Mouse (Mus musculus) midbrain, embryonic 16.5 days (tissue): ENCODE measurements around the gene Cdyl2. TPM values are rescaled to one million over a fixed set of nuclear protein-coding genes. Genes with fewer than 3 reads are reported as not detected.

Experiments
- ATAC-seq: fragments of 200-750 bp; cut with Nextera tagmentation; 2 replicates; pipeline ENCODE4 v1.8.0; 2017; ENCODE audit warnings: moderate TSS enrichment
- H3K27ac ChIP-seq: fragments of 300-500 bp; sonication (generic); 2 replicates; pipeline ENCODE4 v1.5.1; 2014; ENCODE audit warnings: mild to moderate bottlenecking, low read length, mixed read lengths
- H3K27me3 ChIP-seq: fragments of 300-500 bp; sonication (generic); 2 replicates; pipeline ENCODE4 v1.6.1; 2014; ENCODE audit warnings: low read depth, low read length, mixed read lengths; ENCODE audit not compliant: control insufficient read depth, insufficient read depth
- H3K36me3 ChIP-seq: fragments of 300-500 bp; sonication (generic); 2 replicates; pipeline ENCODE4 v1.6.1; 2014; ENCODE audit warnings: mild to moderate bottlenecking, low read length, moderate library complexity, mixed read lengths; ENCODE audit not compliant: control insufficient read depth, insufficient read depth
- H3K4me1 ChIP-seq: fragments of 300-500 bp; sonication (generic); 2 replicates; pipeline ENCODE4 v1.6.1; 2014; ENCODE audit warnings: mild to moderate bottlenecking, low read length, mixed read lengths; ENCODE audit not compliant: control insufficient read depth, insufficient read depth
- H3K4me2 ChIP-seq: fragments of 300-500 bp; sonication (generic); 2 replicates; pipeline ENCODE4 v1.6.1; 2014; ENCODE audit warnings: mild to moderate bottlenecking, low read length, mixed read lengths
- H3K4me3 ChIP-seq: fragments of 300-500 bp; sonication (generic); 2 replicates; pipeline ENCODE4 v1.5.1; 2014; ENCODE audit warnings: low read depth, mild to moderate bottlenecking, low read length, moderate library complexity, mixed read lengths
- H3K9ac ChIP-seq: fragments of 300-500 bp; sonication (generic); 2 replicates; pipeline ENCODE4 v1.6.1; 2014; ENCODE audit warnings: low read depth, low read length, mixed read lengths
- H3K9me3 ChIP-seq: fragments of 300-500 bp; sonication (generic); replicated peaks from 2 replicates; pipeline ENCODE4 v1.6.1; 2014; ENCODE audit warnings: mild to moderate bottlenecking, low read length, mixed read lengths; ENCODE audit not compliant: control insufficient read depth, poor library complexity, severe bottlenecking
- WGBS: fragments of 180-500 bp; shearing (Covaris S2); extraction: QIAGEN DNeasy Blood & Tissue Kit; methylation state at CpG from one replicate; pipeline ENCODE4 v1.1.7; 2014; 5-methylcytosine and 5-hydroxymethylcytosine counted together
- polyA plus RNA-seq: library from polyadenylated mRNA; unstranded; fragments of >200 nt; fragmentation: Nextera tagmentation; extraction: Ambion mirVana; gene quantifications from 2 replicates; pipeline ENCODE4 v1.2.1, GENCODE M21; 2015

Gene Cdyl2
- polyA plus RNA-seq, 1 experiment from 2014 or later = 13.1 TPM

DNA sequence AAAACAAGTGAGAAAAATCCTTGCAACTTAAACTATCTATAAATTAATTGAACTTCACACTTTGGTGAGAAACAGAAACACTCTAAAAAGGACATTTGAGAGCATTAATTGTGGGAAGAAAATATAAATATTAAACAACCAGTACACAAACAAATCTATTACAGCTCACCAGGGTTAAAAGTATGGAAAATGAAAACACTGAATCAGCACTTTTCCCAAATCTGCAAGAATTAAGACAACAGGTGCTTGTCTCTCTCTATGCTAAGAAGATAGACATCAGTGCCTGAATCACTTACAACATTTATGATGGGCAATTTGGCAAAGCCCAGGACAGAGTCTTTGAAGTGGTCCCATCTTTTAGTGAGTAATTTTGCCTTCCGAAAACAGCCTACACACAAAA lies 56.6 kb downstream of the Cdyl2 start:
- H3K27me3 ChIP-seq = no peaks in the 10 kb centered on the region
- ATAC-seq = no peak
- no peak overlapping the region for H3K27ac ChIP-seq
- no peak overlapping the region for H3K4me2 ChIP-seq
- 100% methylated on average over 1 of the region's 1 CpGs for WGBS
- no peak overlapping the region for H3K4me3 ChIP-seq
- H3K4me1 ChIP-seq = no peaks in the 10 kb centered on the region
- no peak overlapping the region for H3K9ac ChIP-seq
- H3K36me3 ChIP-seq = no peaks in the 10 kb centered on the region
- no peaks in the 10 kb centered on the region for H3K9me3 ChIP-seq

GRCm38 (mm10) chr8:116673966-116674805 lies 58.6 kb downstream of the Cdyl2 start:
- H3K9ac ChIP-seq = no peak overlapping the region
- H3K9me3 ChIP-seq = no peaks in the 10 kb centered on the region
- no peak overlapping the region for H3K4me2 ChIP-seq
- ATAC-seq = no peak
- no peaks in the 10 kb centered on the region for H3K27me3 ChIP-seq
- H3K36me3 ChIP-seq = no peaks in the 10 kb centered on the region
- WGBS = 87% methylated on average over 10 of the region's 10 CpGs
- no peak overlapping the region for H3K27ac ChIP-seq
- H3K4me1 ChIP-seq = no peaks in the 10 kb centered on the region
- H3K4me3 ChIP-seq = no peak overlapping the region

DNA sequence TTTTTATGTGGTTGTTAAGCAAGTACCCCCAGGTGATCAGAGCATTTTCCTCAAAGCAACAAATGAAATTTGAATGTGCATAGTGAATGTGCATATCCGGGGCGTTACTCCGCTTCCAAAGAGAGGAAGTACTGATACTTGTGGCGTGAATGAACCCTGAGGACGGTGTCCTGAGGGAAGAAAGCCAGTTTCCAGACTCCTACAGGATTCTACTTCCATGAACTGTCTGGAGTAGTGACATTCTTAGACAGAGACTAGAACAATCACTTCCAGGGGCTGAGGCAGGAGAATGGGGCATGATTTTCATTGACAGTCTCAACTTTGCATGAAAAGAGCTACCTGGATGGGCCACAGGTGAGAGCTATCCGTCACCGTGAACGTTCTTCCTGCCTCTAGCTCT lies 59.3 kb downstream of the Cdyl2 start:
- Histone ChIP-seq H3K4me2 (no peak overlapping the region), H3K27ac (no peak overlapping the region), H3K9ac (no peak overlapping the region), H3K4me3 (no peak overlapping the region), H3K27me3 (no peaks in the 10 kb centered on the region), H3K9me3 (no peaks in the 10 kb centered on the region), H3K36me3 (no peaks in the 10 kb centered on the region), H3K4me1 (no peaks in the 10 kb centered on the region)
- no peak for ATAC-seq
- 88% methylated on average over 8 of the region's 8 CpGs for WGBS

DNA sequence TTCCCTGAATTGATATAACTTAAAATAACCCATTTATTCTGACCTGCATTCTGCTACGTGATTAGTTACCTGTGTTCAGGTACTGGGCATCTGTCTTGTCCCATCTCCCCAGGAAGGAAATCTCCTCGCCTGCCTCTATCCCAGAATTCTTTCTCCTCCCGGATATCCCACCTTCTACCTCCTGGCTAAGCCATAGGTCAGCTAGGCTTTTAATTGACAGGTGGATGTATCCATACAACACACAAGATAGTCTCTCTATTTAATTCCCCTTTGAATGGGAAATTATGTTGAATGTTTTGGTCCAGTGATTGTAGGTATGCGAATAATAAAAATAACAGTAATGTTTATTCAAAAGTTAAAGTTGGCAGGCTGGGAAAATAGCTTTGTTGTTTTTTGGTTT lies 59.7 kb downstream of the Cdyl2 start:
- H3K4me1 ChIP-seq = no peaks in the 10 kb centered on the region
- no peak for ATAC-seq
- H3K4me3 ChIP-seq = no peak overlapping the region
- no peaks in the 10 kb centered on the region for H3K9me3 ChIP-seq
- H3K36me3 ChIP-seq = no peaks in the 10 kb centered on the region
- H3K27ac ChIP-seq = no peak overlapping the region
- H3K9ac ChIP-seq = no peak overlapping the region
- no peaks in the 10 kb centered on the region for H3K27me3 ChIP-seq
- H3K4me2 ChIP-seq = no peak overlapping the region
- 92% methylated on average over 4 of the region's 4 CpGs for WGBS

- Histone ChIP-seq H3K4me2 (no peak overlapping the region), H3K36me3 (no peaks in the 10 kb centered on the region), H3K27me3 (no peaks in the 10 kb centered on the region), H3K9me3 (no peaks in the 10 kb centered on the region), H3K4me3 (no peak overlapping the region), H3K9ac (no peak overlapping the region), H3K4me1 (no peaks in the 10 kb centered on the region), H3K27ac (no peak overlapping the region)
- no peak for ATAC-seq
- 69% methylated on average over 5 of the region's 5 CpGs for WGBS
Measured at GRCm38 (mm10) chr8:116671543-116671942, 61.2 kb downstream of the Cdyl2 start.

DNA sequence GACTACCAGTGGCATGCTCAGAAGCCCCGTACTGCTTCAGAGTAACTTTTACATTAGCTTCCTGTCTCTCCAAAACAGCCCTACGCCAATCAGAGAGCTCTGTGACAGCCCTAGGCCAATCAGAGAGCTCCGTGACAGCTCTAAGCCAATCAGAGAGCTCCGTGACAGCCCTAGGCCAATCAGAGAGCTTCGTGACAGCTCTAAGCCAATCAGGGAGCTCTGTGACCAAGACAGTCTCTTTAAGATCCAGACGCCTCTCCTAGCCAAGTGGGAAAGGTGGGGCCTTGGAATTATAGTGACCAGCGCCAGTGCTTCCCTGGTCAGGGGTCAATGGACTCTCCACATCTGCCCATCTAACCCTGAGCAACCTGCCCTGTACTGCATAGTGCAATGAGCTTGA lies 62.2 kb downstream of the Cdyl2 start:
- Histone ChIP-seq H3K27me3 (no peaks in the 10 kb centered on the region), H3K9ac (no peak overlapping the region), H3K9me3 (no peaks in the 10 kb centered on the region), H3K4me3 (no peak overlapping the region), H3K4me1 (no peaks in the 10 kb centered on the region), H3K27ac (no peak overlapping the region), H3K36me3 (no peaks in the 10 kb centered on the region), H3K4me2 (no peak overlapping the region)
- ATAC-seq = no peak
- WGBS = 89% methylated on average over 7 of the region's 7 CpGs

DNA sequence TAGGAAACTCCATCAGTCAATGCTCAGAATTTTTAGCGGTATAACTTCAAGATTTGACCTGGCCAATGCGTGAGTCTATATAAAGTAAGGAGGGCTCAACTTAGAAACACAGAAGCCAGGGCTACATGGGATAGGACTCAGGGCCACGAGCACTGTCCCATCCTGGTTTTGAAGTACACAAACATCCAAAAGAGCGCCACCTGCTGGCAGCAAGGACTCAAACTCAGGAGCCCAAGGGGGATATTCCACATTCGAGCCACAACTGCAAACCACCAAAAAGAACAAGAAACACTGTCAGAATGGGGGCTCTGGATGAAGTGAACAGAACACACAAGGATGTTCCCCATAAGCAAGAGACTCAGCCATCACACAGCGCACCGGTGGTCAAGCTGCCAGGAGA lies 63.8 kb downstream of the Cdyl2 start:
- Histone ChIP-seq H3K36me3 (no peaks in the 10 kb centered on the region), H3K27ac (no peak overlapping the region), H3K27me3 (no peaks in the 10 kb centered on the region), H3K9me3 (no peaks in the 10 kb centered on the region), H3K4me1 (no peaks in the 10 kb centered on the region), H3K4me2 (no peak overlapping the region), H3K4me3 (no peak overlapping the region), H3K9ac (no peak overlapping the region)
- no peak for ATAC-seq
- WGBS = 93% methylated on average over 7 of the region's 7 CpGs

- ATAC-seq = no peak
- Histone ChIP-seq H3K9ac (no peak overlapping the region), H3K4me1 (no peaks in the 10 kb centered on the region), H3K4me3 (no peak overlapping the region), H3K27me3 (no peaks in the 10 kb centered on the region), H3K36me3 (no peaks in the 10 kb centered on the region), H3K27ac (no peak overlapping the region), H3K4me2 (no peak overlapping the region), H3K9me3 (no peaks in the 10 kb centered on the region)
- WGBS = 95% methylated on average over 11 of the region's 11 CpGs
Measured at GRCm38 (mm10) chr8:116666781-116667325, 65.9 kb downstream of the Cdyl2 start.

- no peak for ATAC-seq
- no peaks in the 10 kb centered on the region for H3K4me1 ChIP-seq
- H3K36me3 ChIP-seq = no peaks in the 10 kb centered on the region
- no peak overlapping the region for H3K4me3 ChIP-seq
- H3K9me3 ChIP-seq = no peaks in the 10 kb centered on the region
- no peaks in the 10 kb centered on the region for H3K27me3 ChIP-seq
- H3K27ac ChIP-seq = no peak overlapping the region
- no peak overlapping the region for H3K4me2 ChIP-seq
- 78% methylated on average over 1 of the region's 1 CpGs for WGBS
- no peak overlapping the region for H3K9ac ChIP-seq
Measured at GRCm38 (mm10) chr8:116661521-116661920, 71.3 kb downstream of the Cdyl2 start.
